Mouse (Mus musculus): ENCODE results near the gene Phf21a.

DNA sequence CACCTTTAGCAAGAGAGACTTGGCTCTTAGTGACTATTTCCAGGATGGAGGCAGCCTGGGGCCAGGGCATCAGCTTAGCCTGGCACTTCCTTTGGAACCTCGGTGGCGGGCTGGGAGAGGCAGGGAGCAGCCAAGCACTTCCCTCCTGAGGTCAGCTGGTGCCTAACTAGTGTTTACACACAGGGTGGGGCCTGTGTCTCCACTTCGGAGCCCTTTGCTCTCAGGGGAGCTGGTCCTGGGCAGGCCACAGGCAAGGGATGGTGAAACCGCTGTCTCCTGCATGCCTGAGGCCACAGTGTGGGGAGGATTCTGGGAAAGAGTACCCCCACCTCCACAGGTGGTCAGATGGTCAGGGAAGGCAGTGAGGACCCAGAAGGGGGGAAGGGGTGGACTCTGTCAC lies 45.3 kb upstream of the Phf21a start:
- TF ChIP-seq POLR2A (IDR thresholded peaks at IDR 0.05; ENCODE audit: low read depth, low read length), result no peak
- no peak for TF ChIP-seq CTCF (IDR thresholded peaks at IDR 0.05; ENCODE audit: extremely low read depth, insufficient read depth, insufficient read length, insufficient replicate concordance)

Data from spleen, adult 2 months (tissue).